Mouse (Mus musculus): ENCODE measurements around the gene Cntn5.

Gene Cntn5

DNA sequence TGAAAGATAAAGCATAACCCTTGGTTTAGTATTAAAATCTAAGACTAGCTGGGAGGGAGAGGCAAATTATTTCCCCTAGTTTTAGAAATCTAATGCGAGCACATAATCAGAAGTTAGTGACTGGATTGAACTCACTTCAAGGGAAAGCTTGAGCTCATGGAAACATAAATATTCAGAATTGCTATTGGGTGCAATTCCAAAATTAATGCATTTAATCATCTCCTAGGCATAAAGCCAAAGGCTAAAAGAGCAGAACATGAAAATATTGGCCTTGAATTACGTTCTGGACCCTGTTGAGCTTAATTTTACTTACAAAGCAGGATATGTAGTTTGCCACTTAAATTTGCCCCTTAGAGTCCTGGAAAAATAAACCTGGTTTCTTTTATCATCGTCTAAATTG lies 1124.9 kb downstream of the Cntn5 start:
- in situ Hi-C loops (cut with MboI; ENCODE audit: unreplicated experiment in 2 of 2), result loop anchor here (10.0 kb wide), 2 partner anchors 725 to 735 kb away; no protein-coding TSS in a partner anchor

GRCm38 (mm10) chr9:9770777-9771176 lies 1133.8 kb downstream of the Cntn5 start:
- in situ Hi-C loops (cut with MboI; ENCODE audit: unreplicated experiment in 2 of 2), result no loop called here

DNA sequence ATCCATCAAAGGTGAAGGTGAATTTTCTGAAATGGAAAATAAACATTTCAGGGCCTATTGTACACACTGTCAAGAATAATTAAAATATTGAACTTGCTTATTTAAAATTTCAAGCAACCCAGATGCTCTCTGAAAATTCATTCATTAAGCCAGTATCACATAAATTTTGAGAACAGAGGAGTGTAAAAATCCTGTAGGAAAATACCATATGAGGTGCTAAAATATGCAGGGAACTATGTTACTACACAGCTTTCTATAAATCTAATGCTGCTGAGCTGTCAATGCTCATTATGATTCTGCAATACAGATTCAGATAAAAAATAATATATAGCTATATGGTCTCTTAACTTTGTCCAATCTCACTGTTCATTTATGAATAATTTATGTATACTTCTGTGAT lies 1134.9 kb downstream of the Cntn5 start:
- in situ Hi-C loops (cut with MboI; ENCODE audit: unreplicated experiment in 2 of 2), result no loop called here

DNA sequence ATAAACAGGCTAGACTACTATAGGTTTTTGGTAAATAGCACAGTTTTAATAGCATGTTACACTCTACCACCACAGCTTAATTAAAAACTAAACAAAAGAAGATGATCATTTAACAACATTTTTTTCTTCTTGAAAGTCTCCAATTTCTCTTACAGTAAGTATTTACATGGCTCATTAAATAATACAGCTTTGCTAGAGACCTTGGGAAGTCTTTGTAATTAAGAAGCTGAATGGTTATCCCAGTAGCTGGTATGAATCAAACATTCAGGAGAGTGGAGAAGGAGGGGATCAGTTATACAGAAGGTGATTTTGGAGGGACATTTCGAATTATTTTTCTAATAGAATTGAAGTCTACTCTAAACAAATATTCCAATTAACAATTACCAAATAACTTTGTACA lies 1186.4 kb downstream of the Cntn5 start:
- in situ Hi-C loops (cut with MboI; ENCODE audit: unreplicated experiment in 2 of 2), result no loop called here

GRCm38 (mm10) chr9:9708671-9709070 lies 1195.9 kb downstream of the Cntn5 start:
- in situ Hi-C loops (cut with MboI; ENCODE audit: unreplicated experiment in 2 of 2), result no loop called here

GRCm38 (mm10) chr9:9707766-9708165 lies 1196.8 kb downstream of the Cntn5 start:
- in situ Hi-C loops (cut with MboI; ENCODE audit: unreplicated experiment in 2 of 2), result no loop called here

DNA sequence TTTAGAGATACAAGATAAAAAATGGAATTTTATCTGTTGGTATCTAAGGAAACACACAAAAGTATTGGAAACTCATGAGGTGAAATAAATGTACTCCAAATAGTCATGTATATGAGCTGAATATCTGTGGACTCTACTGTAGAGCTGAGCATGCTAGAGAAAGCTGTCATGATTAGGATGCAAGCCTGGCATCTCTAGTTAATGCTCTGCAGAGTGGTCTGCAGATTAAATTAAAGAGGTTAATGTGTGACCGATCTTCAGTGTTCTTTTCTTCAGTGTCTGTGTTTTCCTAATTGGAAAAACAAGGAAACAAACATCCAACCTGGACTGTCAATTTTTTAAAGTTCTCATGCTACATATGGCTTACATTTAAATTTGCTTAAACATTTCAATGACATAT lies 1199.4 kb downstream of the Cntn5 start:
- in situ Hi-C loops (cut with MboI; ENCODE audit: unreplicated experiment in 2 of 2), result no loop called here

GRCm38 (mm10) chr9:9696636-9697035 lies 1207.9 kb downstream of the Cntn5 start:
- in situ Hi-C loops (cut with MboI; ENCODE audit: unreplicated experiment in 2 of 2), result no loop called here

DNA sequence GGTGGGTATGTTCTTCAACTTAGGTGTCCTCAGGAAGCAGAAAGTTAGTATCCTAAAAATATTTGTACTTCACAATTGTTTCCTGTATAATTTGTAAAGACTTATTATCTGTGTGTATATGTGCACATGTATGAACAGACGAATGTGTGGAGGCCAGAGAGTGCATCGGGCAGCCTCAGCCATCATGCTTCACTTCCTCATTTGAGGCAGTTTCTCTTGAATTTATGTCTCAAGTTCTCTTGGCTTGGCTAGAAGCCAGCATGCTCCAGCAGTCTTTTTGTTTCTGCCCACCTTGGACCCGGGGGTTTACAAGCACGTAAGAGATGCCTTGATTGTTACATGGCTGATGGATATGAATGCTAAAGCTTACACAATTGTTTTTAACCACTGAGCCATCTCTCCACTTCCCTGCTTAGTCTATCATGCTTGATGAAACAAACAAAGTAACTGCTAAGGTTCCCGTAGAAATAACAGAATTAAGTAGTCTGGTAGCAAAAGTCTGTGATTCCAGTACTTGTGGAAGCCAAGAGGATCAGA lies 1222.2 kb downstream of the Cntn5 start:
- in situ Hi-C loops (cut with MboI; ENCODE audit: unreplicated experiment in 2 of 2), result no loop called here

DNA sequence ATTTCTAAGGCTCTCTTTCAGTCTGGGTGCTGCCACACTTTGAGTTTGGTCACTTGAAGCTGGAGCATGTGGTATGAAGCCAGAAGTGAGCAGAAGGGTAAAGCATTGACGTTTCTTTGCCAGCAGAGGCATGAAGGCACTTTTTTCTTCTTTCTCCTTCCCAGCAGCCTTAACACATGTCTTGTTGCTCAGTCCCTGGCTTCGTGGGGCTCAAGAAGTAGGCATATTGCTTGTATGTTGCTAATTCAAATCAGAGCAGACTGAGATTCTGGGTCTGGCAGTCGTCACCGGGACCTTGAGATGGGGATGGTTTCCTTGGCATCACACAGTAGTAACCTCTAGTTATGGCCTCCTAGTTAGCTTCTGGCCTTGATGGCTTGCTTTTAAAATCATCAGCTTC lies 1228.5 kb downstream of the Cntn5 start:
- in situ Hi-C loops (cut with MboI; ENCODE audit: unreplicated experiment in 2 of 2), result no loop called here

DNA sequence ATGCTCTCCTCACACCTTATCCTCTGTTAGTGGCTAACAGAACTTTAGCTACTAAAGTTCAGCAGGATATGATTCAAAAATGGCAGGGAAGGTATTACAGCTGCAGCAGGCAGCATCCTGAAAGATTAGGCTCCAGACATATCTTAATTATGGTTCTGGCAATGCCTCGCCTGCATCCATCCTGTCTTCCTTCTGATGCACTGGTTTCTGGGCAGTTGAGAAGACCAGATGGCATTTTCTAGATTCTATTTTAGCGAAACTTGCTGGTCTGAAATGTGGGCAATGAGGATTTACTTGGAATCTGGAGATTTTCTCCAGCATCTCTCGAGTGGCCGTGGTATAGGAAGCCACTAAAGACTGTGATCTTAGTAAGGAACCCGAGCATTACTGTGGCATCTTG lies 1230.0 kb downstream of the Cntn5 start:
- in situ Hi-C loops (cut with MboI; ENCODE audit: unreplicated experiment in 2 of 2), result no loop called here

DNA sequence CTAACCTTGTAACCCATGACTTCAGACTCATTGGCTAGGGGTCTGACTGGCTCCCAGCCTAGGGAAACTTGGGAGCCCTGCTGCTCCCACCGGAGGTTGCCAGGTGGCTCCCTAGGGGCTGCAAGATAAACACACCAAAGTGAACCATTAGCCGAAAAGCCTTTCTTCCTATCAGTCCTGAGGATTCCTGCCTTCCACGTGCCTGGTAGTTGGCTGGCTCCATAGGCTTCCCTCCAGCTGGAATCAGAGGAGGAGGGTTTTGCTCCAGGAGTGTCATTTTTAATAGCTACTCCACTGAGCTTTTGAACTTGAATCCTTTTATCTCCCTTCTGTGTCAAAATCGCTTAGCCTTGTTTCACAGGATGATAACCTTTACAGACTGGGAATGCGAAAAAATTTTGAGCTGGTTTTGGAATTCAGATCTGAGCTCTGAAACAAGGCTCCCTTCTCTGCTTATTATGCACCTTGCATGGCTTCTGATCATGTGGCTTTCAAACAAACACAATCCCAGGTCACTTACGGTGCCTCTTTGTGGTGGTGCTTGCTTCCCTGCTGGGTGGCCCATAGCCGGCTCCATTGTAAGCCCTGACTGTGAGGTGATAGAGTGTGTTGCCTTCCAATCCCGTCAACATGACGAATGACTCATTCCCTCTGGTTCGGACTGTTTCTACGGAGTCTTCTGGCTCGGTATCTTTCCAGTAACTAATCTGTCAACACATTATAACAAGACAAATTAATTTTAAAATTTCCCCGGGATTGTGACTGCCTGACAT lies 1231.1 kb downstream of the Cntn5 start:
- in situ Hi-C loops (cut with MboI; ENCODE audit: unreplicated experiment in 2 of 2), result no loop called here

GRCm38 (mm10) chr9:9653463-9653862 lies 1251.1 kb downstream of the Cntn5 start:
- in situ Hi-C loops (cut with MboI; ENCODE audit: unreplicated experiment in 2 of 2), result no loop called here

- in situ Hi-C loops (cut with MboI; ENCODE audit: unreplicated experiment in 2 of 2), result no loop called here
Observed at GRCm38 (mm10) chr9:9647361-9647760, 1257.2 kb downstream of the Cntn5 start.

GRCm38 (mm10) chr9:9646276-9646675 lies 1258.3 kb downstream of the Cntn5 start:
- in situ Hi-C loops (cut with MboI; ENCODE audit: unreplicated experiment in 2 of 2), result no loop called here
